Mouse (Mus musculus) intestine, postnatal 0 days (tissue): ENCODE results near the gene Smarcad1. TPM values are rescaled to one million over a fixed set of nuclear protein-coding genes. Genes with fewer than 3 reads are reported as not detected.

Experiments used
- ATAC-seq: fragments of 200-750 bp; cut with Nextera tagmentation; 2 replicates; pipeline ENCODE4 v1.8.0; 2017; ENCODE audit warnings: mild to moderate bottlenecking, moderate TSS enrichment, moderate library complexity
- H3K27ac ChIP-seq: fragments of 300-500 bp; sonication (generic); 2 replicates; pipeline ENCODE4 v1.5.1; 2014; ENCODE audit warnings: mild to moderate bottlenecking, low read depth, low read length, moderate library complexity
- H3K27me3 ChIP-seq: fragments of 300-500 bp; sonication (generic); replicated peaks from 2 replicates; pipeline ENCODE4 v1.6.1; 2014; ENCODE audit warnings: low read length, mixed read lengths; ENCODE audit not compliant: control insufficient read depth, insufficient read depth
- H3K36me3 ChIP-seq: fragments of 300-500 bp; sonication (generic); 2 replicates; pipeline ENCODE4 v1.6.1; 2014; ENCODE audit warnings: mild to moderate bottlenecking, moderate library complexity; ENCODE audit not compliant: control insufficient read depth, insufficient read depth
- H3K4me1 ChIP-seq: fragments of 300-500 bp; sonication (generic); replicated peaks from 2 replicates; pipeline ENCODE4 v1.6.1; 2014; ENCODE audit warnings: antibody characterized with exemption, low read length, mixed read lengths; ENCODE audit not compliant: control insufficient read depth, insufficient read depth
- H3K4me2 ChIP-seq: fragments of 300-500 bp; sonication (generic); replicated peaks from 2 replicates; pipeline ENCODE4 v1.6.1; 2014; ENCODE audit warnings: low read depth, mild to moderate bottlenecking, moderate library complexity
- H3K4me3 ChIP-seq: fragments of 300-500 bp; sonication (generic); 2 replicates; pipeline ENCODE4 v1.5.1; 2014; ENCODE audit warnings: low read depth, low read length
- H3K9ac ChIP-seq: fragments of 300-500 bp; sonication (generic); 2 replicates; pipeline ENCODE4 v1.6.1; 2014; ENCODE audit warnings: mild to moderate bottlenecking, low read depth, low read length
- H3K9me3 ChIP-seq: fragments of 300-500 bp; sonication (generic); 2 replicates; pipeline ENCODE4 v1.6.1; 2016; ENCODE audit warnings: mixed run types; ENCODE audit not compliant: control insufficient read depth
- CTCF ChIP-seq: sonication (generic); IDR thresholded peaks from 2 replicates; pipeline ENCODE4 v1.5.1; 2016; ENCODE audit warnings: low read depth, mild to moderate bottlenecking, control low read depth, antibody characterized with exemption, moderate library complexity
- WGBS: fragments of 180-500 bp; shearing (Covaris S2); extraction: QIAGEN DNeasy Blood & Tissue Kit; methylation state at CpG from one replicate; pipeline ENCODE4 v1.1.7; 2014; 5-methylcytosine and 5-hydroxymethylcytosine counted together
- polyA plus RNA-seq: library from polyadenylated mRNA; unstranded; fragments of >200 nt; fragmentation: Nextera tagmentation; extraction: Ambion mirVana; gene quantifications from 2 replicates; pipeline ENCODE4 v1.2.1, GENCODE M21; 2015

Gene Smarcad1
- polyA plus RNA-seq, 1 experiment from 2014 or later = 30.9 TPM

DNA sequence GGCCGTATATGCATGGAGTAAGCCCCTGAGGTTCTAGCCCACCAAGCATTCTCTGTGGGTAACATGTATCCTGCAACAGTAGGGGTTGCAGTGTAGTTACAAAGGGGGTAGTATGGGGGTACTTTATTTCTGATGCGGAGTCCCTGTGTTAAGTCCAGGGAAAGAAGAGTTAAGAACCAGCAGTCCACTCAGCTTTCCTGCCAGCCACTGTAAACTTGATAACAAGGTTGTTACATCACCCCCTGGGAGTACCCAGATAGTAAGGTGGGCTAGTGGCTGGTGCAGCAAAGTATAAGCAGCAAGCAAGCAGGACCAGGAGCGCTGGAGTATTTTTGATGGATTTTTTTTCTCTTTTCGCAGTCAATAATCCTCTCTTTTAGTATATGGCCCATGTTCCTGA is 17.3 kb upstream of the Smarcad1 start:
- no peaks in the 10 kb centered on the region for H3K4me1 ChIP-seq
- H3K27me3 ChIP-seq = no peaks in the 10 kb centered on the region
- no peak for TF ChIP-seq CTCF
- H3K36me3 ChIP-seq = no peaks in the 10 kb centered on the region
- no peak overlapping the region for H3K27ac ChIP-seq
- H3K4me3 ChIP-seq = no peak overlapping the region
- no peaks in the 10 kb centered on the region for H3K9me3 ChIP-seq
- 97% methylated on average over 4 of the region's 4 CpGs for WGBS
- no peak overlapping the region for H3K9ac ChIP-seq
- no peak for ATAC-seq
- no peak overlapping the region for H3K4me2 ChIP-seq

DNA sequence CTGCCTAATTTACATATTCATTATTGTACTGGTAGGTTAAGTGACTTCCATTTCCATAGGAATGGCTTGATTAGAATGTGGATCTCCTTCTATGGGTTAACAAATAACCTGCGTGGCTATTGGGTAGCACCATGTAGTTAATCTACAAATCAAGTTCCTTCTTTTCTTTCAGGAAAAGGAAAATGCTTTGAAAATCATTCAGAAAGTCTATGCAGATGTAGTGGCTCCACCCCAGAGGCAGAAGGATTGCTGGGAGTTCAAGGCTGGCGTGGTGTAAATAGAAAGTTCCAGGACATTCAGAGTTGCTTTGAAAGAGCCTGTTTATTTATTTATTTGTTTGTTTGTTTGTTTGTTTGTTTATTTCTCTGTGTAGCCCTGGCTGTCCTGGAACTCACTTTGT is 7.7 kb upstream of the Smarcad1 start:
- Histone ChIP-seq H3K4me2 (no peak overlapping the region), H3K27me3 (no peaks in the 10 kb centered on the region), H3K27ac (no peak overlapping the region), H3K9me3 (no peaks in the 10 kb centered on the region), H3K4me3 (no peak overlapping the region), H3K4me1 (no peaks in the 10 kb centered on the region), H3K9ac (no peak overlapping the region), H3K36me3 (no peaks in the 10 kb centered on the region)
- WGBS = 94% methylated on average over 2 of the region's 2 CpGs
- TF ChIP-seq CTCF = no peak
- ATAC-seq = no peak

DNA sequence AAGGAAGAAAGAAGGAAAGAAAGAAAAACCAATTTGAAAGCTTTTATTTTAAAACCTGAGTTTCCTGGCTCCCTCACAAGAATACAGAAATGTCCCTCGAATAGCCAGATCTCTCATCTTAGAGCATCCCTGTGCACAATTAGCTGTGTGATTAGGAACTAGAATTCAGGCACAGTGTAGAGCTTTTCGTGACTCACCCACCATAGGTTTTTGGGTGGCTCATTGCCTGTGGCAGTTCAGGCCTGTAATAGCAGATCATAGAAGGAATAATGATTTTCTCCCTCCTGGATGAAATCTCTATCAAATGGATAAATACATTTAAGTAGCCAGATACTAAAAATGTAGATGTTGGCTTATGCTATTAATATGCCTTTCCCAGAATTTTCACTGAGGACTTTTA is 6.9 kb upstream of the Smarcad1 start:
- Histone ChIP-seq H3K4me1 (no peaks in the 10 kb centered on the region), H3K36me3 (no peaks in the 10 kb centered on the region), H3K4me3 (no peak overlapping the region), H3K27me3 (no peaks in the 10 kb centered on the region), H3K27ac (no peak overlapping the region), H3K4me2 (no peak overlapping the region), H3K9ac (no peak overlapping the region), H3K9me3 (no peaks in the 10 kb centered on the region)
- ATAC-seq = no peak
- 81% methylated on average over 2 of the region's 2 CpGs for WGBS
- no peak for TF ChIP-seq CTCF

DNA sequence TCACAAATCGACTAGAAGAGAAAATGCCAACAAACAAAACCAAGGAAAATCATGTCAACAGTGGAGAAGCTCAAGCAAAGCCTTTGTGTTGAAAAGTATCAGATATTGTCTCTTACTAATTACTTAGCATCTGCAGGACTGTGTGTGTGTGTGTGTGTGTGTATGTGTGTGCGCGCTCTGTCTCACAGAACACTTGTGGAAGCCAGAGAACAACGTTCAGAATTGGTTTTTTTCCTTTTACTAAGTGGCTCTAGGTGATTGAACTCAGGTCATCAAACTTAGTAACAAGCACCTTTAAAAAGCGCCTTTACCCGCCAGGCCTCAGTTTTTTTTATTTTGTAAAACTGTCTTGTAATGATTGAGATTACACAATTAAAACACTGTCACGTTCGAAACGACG is 451 bp upstream of the Smarcad1 start:
- no peak for ATAC-seq
- H3K4me1 ChIP-seq = 0 out of 2 replicates have a peak, but pooled peaks cover 5% of the 10 kb centered on the region

DNA sequence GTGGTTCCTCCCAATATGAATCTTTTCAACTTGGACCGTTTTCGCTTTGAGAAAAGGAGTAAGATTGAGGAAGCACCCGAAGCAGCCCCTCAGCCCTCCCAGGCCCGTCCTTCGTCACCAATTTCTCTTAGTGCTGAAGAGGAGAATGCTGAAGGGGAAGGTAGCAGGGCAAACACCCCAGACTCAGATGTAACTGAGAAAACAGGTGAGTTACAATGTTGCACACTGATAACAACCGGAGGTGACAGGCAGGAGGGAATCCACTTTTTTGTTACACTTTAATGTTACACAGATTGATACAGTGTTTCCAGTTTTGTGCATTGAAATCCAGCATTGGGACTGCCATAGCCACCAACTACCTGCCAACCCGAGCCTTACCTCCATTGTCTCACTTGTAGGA is 858 bp downstream of the Smarcad1 start:
- peak overlapping the region; percentile 86 for H3K4me2 ChIP-seq
- peak overlapping the region; percentile 98 for H3K9ac ChIP-seq
- H3K27ac ChIP-seq = peak overlapping the region; percentile 95; the same call in 1 of the 2 replicates
- peaks cover 16% of the 10 kb centered on the region for H3K36me3 ChIP-seq
- WGBS = 10% methylated on average over 7 of the region's 7 CpGs
- TF ChIP-seq CTCF = no peak
- ATAC-seq = no peak
- no peaks in the 10 kb centered on the region for H3K27me3 ChIP-seq
- H3K4me1 ChIP-seq = 0 out of 2 replicates have a peak, but pooled peaks cover 5% of the 10 kb centered on the region
- H3K9me3 ChIP-seq = no peaks in the 10 kb centered on the region
- H3K4me3 ChIP-seq = peak overlapping the region; percentile 81

More for the DNA sequence above, 451 bp upstream of the Smarcad1 start:
- Histone ChIP-seq H3K9ac (no peak overlapping the region), H3K4me3 (peak overlapping the region; percentile 81), H3K27ac (no peak overlapping the region), H3K27me3 (no peaks in the 10 kb centered on the region), H3K4me2 (peak overlapping the region; percentile 86), H3K36me3 (peaks cover 16% of the 10 kb centered on the region), H3K9me3 (no peaks in the 10 kb centered on the region)
- 26% methylated on average over 10 of the region's 10 CpGs for WGBS
- no peak for TF ChIP-seq CTCF

DNA sequence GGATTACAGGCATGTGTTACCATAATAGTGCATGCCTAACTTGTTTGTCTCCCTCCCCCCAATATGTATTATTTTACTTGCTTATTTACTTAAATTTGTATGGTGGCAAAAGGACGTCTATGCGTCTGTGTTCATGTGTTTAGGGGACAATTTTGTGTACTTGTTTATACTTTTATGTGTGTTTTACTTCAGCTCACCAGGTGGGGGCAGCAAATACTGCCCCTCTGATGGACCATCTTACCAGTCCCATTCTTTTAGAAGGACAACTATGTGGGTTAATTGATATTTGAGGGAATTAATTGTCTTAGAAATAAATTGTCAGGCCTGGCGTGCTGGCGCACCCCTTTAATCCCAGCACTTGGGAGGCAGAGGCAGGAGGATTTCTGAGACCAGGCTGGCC is 6.7 kb downstream of the Smarcad1 start:
- no peaks in the 10 kb centered on the region for H3K4me1 ChIP-seq
- H3K27ac ChIP-seq = no peak overlapping the region
- WGBS = 98% methylated on average over 4 of the region's 4 CpGs
- H3K36me3 ChIP-seq = peaks cover 43% of the 10 kb centered on the region
- TF ChIP-seq CTCF = peak; percentile 49
- no peak overlapping the region for H3K9ac ChIP-seq
- no peak overlapping the region for H3K4me3 ChIP-seq
- H3K9me3 ChIP-seq = no peaks in the 10 kb centered on the region
- H3K27me3 ChIP-seq = no peaks in the 10 kb centered on the region
- ATAC-seq = no peak
- no peak overlapping the region for H3K4me2 ChIP-seq

DNA sequence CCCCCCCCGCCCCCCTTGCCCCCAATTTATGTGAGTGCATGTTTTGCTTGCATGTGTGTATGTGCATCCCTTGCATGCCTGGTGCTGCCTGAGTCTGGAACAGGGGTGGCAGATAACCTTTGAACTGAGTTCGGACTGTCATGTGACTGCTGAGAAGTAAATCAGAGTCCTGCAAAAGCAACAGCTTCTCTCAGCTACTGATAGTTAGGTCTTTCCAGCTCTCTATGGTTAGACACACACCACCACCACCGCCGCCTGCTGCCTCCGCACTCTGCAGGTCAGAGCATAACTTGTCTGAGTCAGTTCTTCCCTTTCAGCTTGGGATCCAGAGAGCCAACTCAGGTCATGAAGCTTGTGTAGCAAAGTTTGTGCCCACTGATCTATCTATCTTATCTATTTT is 14.2 kb downstream of the Smarcad1 start:
- TF ChIP-seq CTCF = no peak
- H3K4me3 ChIP-seq = no peak overlapping the region
- H3K9me3 ChIP-seq = no peaks in the 10 kb centered on the region
- H3K27me3 ChIP-seq = no peaks in the 10 kb centered on the region
- H3K9ac ChIP-seq = no peak overlapping the region
- peak; percentile 54 for ATAC-seq
- H3K36me3 ChIP-seq = peaks cover 56% of the 10 kb centered on the region
- no peaks in the 10 kb centered on the region for H3K4me1 ChIP-seq
- 72% methylated on average over 5 of the region's 5 CpGs for WGBS
- H3K4me2 ChIP-seq = 0 out of 2 replicates have a peak overlapping the region, but pooled peaks have one; percentile 6
- H3K27ac ChIP-seq = no peak overlapping the region
